9 mouse cellular contexts compared by ENCODE assay signal in genomic region chr6:87722631-87723030, GRCm38 (mm10). TPM values are rescaled to one million over a fixed set of nuclear protein-coding genes. Genes with fewer than 3 reads are reported as not detected.
DNase-seq lines count a peak whose midpoint lies in the region; ATAC-seq and TF ChIP-seq lines count a peak whose summit lies in the region.
"Had no signal": no experiment of that assay in that cellular context is flagged by ENCODE, and none has a peak within 500 bp of the region (broad histone marks: within the 10 kb centered on the region; RNA-seq: fewer than 3 reads in every experiment).

No protein-coding gene starts in this region.

- peaks cover 13% of the 10 kb centered on the region for H3K4me1 ChIP-seq in embryonic facial prominence, embryonic 10.5 days
- H3K4me1 ChIP-seq in midbrain, embryonic 16.5 days (ENCODE audit: control insufficient read depth, insufficient read depth, low read length): peaks cover 6% of the 10 kb centered on the region
- H3K4me1 ChIP-seq in thymus, adult 2 months (replicated peaks; ENCODE audit: control insufficient read depth, insufficient read depth, low read length): peaks cover 16% of the 10 kb centered on the region

- no peak for TF ChIP-seq CTCF in thymus, adult 2 months (IDR thresholded peaks at IDR 0.05; ENCODE audit: borderline replicate concordance, control insufficient read depth, extremely low read depth, insufficient read depth, low read length, poor library complexity)

- no peak overlapping the region for H3K4me3 ChIP-seq in embryonic facial prominence, embryonic 10.5 days
- no peak overlapping the region; the same call in 1 of the 2 replicates for H3K4me3 ChIP-seq in midbrain, embryonic 16.5 days (ENCODE audit: low read depth, low read length)
- no peak overlapping the region for H3K4me3 ChIP-seq in thymus, adult 2 months (ENCODE audit: control insufficient read depth, insufficient read depth, low read length)

- no peaks in the 10 kb centered on the region for H3K36me3 ChIP-seq in embryonic facial prominence, embryonic 10.5 days (replicated peaks)
- H3K36me3 ChIP-seq in midbrain, embryonic 16.5 days (ENCODE audit: control insufficient read depth, insufficient read depth, low read length): no peaks in the 10 kb centered on the region
- no peaks in the 10 kb centered on the region for H3K36me3 ChIP-seq in thymus, adult 2 months (ENCODE audit: control insufficient read depth, insufficient read depth, low read length)

- DNase-seq in heart, adult 11 months: peak; percentile 94
- DNase-seq in heart, adult 9 months (ENCODE audit: low spot score in 2 of 2): no peak
- DNase-seq in embryonic facial prominence, embryonic 10.5 days (ENCODE audit: low spot score): peak; percentile 76
- peak; percentile 35 to 37 for DNase-seq in heart, postnatal 36 days
- peak; percentile 26 for DNase-seq in left cerebral cortex, adult 11 months (ENCODE audit: low spot score)
- DNase-seq in thymus, adult 2 months: peak; percentile 39
- DNase-seq in cerebellum, adult 11-12 months: no peak

- intact Hi-C loops in heart, postnatal 36 days (cut with DNase I): no loop called here

- H3K27me3 ChIP-seq in embryonic facial prominence, embryonic 10.5 days (replicated peaks; ENCODE audit: low read depth, poor library complexity, severe bottlenecking): peaks cover 30% of the 10 kb centered on the region
- H3K27me3 ChIP-seq in midbrain, embryonic 16.5 days (ENCODE audit: control insufficient read depth, insufficient read depth, low read depth, low read length): no peaks in the 10 kb centered on the region
- H3K27me3 ChIP-seq in thymus, adult 2 months (ENCODE audit: control insufficient read depth, insufficient read depth, low read length): no peaks in the 10 kb centered on the region

- H3K4me2 ChIP-seq in midbrain, embryonic 16.5 days (ENCODE audit: low read length): peak overlapping the region; percentile 27; the same call in 1 of the 2 replicates

- no peak for TF ChIP-seq POLR2A in thymus, adult 2 months (IDR thresholded peaks at IDR 0.05; ENCODE audit: control insufficient read depth, extremely low read depth, insufficient read depth, low read length, poor library complexity)

- H3K9me3 ChIP-seq in embryonic facial prominence, embryonic 10.5 days: no peaks in the 10 kb centered on the region
- H3K9me3 ChIP-seq in midbrain, embryonic 16.5 days (replicated peaks; ENCODE audit: control insufficient read depth, low read length, poor library complexity, severe bottlenecking): no peaks in the 10 kb centered on the region

- H3K9ac ChIP-seq in midbrain, embryonic 16.5 days (ENCODE audit: low read depth, low read length): no peak overlapping the region

- ATAC-seq in midbrain, embryonic 16.5 days: peak; percentile 83

- 6% methylated on average over 13 of the region's 13 CpGs for WGBS in embryonic facial prominence, embryonic 10.5 days
- WGBS in midbrain, embryonic 16.5 days: 4% methylated on average over 13 of the region's 13 CpGs
- 6% methylated on average over 13 of the region's 13 CpGs for WGBS in thymus, adult 2 months

- no peak overlapping the region for H3K27ac ChIP-seq in embryonic facial prominence, embryonic 10.5 days (replicated peaks)
- no peak overlapping the region for H3K27ac ChIP-seq in midbrain, embryonic 16.5 days (ENCODE audit: low read length)
- no peak overlapping the region for H3K27ac ChIP-seq in thymus, adult 2 months (ENCODE audit: control insufficient read depth, insufficient read depth, low read length)

RNA-seq across cellular contexts. Expression of gene Efcc1, which starts 8.0 kb away (rescaled TPM):
- 0.61 and 1.4 TPM in 2 replicates for polyA plus RNA-seq in embryonic facial prominence, embryonic 10.5 days (2016; fragmentation: Nextera tagmentation; extraction: Ambion mirVana)
- total RNA-seq in heart, postnatal 36 days (2021): 1 to 10 TPM; 1.2 to 1.4 TPM
- 4.6 and 5.5 TPM in 2 replicates for polyA plus RNA-seq in midbrain, embryonic 16.5 days (2015; fragmentation: Nextera tagmentation; extraction: Ambion mirVana)
- 0.17 and 0.55 TPM in 2 replicates for polyA plus RNA-seq in thymus, adult 2 months (2012; rRNA removed)

RNA-seq across cellular contexts. Expression of gene Aplf, which starts 50.6 kb away (rescaled TPM):
- 12.9 and 13.1 TPM in 2 replicates for polyA plus RNA-seq in embryonic facial prominence, embryonic 10.5 days (2016; fragmentation: Nextera tagmentation; extraction: Ambion mirVana)
- 1 to 10 TPM; 2.3 to 3.4 TPM for total RNA-seq in heart, postnatal 36 days (2021)
- polyA plus RNA-seq in midbrain, embryonic 16.5 days (2015; fragmentation: Nextera tagmentation; extraction: Ambion mirVana): 7.1 and 7.7 TPM in 2 replicates
- polyA plus RNA-seq in thymus, adult 2 months (2012; rRNA removed): 6.8 and 6.9 TPM in 2 replicates

RNA-seq across cellular contexts. Expression of gene Gp9, which starts 55.2 kb away (rescaled TPM):
- polyA plus RNA-seq in embryonic facial prominence, embryonic 10.5 days (2016; fragmentation: Nextera tagmentation; extraction: Ambion mirVana): 2.6 TPM in 2 replicates
- 1 to 10 TPM in 1 of 2 experiments, under 1 TPM in 1; 0.94 to 1.1 TPM for total RNA-seq in heart, postnatal 36 days (2021)
- polyA plus RNA-seq in midbrain, embryonic 16.5 days (2015; fragmentation: Nextera tagmentation; extraction: Ambion mirVana): 0.50 and 0.66 TPM in 2 replicates
- polyA plus RNA-seq in thymus, adult 2 months (2012; rRNA removed): 1.2 and 2.6 TPM in 2 replicates
- polyA plus RNA-seq: small intestine, adult 2 months had no signal

Comparison
In these comparisons a context has a peak if more than half of its experiments do, and no peak if none do; other contexts are left out.
1. DNase-seq: peak in heart, adult 11 months (single experiment), embryonic facial prominence, embryonic 10.5 days (single experiment), heart, postnatal 36 days (2 of 2), left cerebral cortex, adult 11 months (single experiment) and thymus, adult 2 months (single experiment); none in heart, adult 9 months (0 of 2) and cerebellum, adult 11-12 months (single experiment).